Mouse (Mus musculus): ENCODE data around the gene Tmem201.

Gene Tmem201

GRCm38 (mm10) chr4:149721163-149721562 lies 16.7 kb downstream of the Tmem201 start:
- DNase-seq (ENCODE audit: low spot score): no peak

GRCm38 (mm10) chr4:149719686-149720085 lies 18.2 kb downstream of the Tmem201 start:
- DNase-seq (ENCODE audit: low spot score): no peak

GRCm38 (mm10) chr4:149714542-149714941 lies 23.3 kb downstream of the Tmem201 start:
- no peak for DNase-seq (ENCODE audit: low spot score)

- peak; percentile 29 for DNase-seq (ENCODE audit: low spot score)
These were observed 25.9 kb downstream of the Tmem201 start for GRCm38 (mm10) chr4:149711955-149712354.

- DNase-seq (ENCODE audit: low spot score): no peak
These were observed 26.4 kb downstream of the Tmem201 start for GRCm38 (mm10) chr4:149711485-149711884.

DNA sequence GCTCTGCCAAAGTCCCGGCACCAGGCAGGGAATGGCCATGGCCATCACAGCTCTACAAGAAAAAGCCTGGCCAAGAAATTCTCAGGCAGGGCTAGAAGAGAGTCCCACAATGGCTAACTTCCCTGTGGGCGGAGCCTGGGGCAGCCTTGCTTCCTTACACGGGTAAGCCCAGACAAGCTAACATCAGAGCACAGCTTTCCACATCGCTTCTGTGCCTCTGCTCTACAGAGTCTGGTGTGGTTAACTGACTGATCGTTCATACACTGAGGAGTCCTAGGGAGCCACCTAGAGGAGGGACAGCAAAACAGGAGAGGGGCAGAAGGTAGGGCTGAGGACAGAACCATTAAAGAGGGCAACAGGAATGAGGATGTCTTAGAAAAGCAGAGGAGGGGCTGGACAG lies 27.3 kb downstream of the Tmem201 start:
- DNase-seq (ENCODE audit: low spot score): peak; percentile 23

- DNase-seq (ENCODE audit: low spot score): no peak
These were observed 31.9 kb downstream of the Tmem201 start for GRCm38 (mm10) chr4:149705941-149706340.

DNA sequence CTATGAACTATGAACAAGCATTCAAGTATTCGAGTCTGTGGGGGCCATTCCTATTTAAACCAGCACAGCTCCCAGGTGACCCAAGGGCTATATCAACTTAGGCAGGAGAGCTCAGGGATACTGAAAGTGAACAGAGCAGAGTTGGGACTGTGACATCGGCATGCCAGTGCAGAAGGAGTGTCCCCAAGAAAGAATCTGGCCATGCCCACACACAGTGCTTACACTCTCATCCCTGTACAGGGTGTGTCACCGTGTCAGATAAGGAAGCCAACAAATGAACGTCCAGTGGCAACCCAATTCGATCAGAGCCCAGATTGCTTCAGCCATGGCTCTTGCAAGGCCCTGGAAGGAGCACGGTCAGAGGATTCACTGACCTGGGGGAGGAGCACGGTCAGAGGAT lies 32.5 kb downstream of the Tmem201 start:
- no peak for DNase-seq (ENCODE audit: low spot score)

GRCm38 (mm10) chr4:149702210-149702979 lies 35.4 kb downstream of the Tmem201 start, which contains the start of gene Pik3cd:
Pik3cd (minus strand) TSS chr4:149702571.
- DNase-seq (ENCODE audit: low spot score): no peak

DNA sequence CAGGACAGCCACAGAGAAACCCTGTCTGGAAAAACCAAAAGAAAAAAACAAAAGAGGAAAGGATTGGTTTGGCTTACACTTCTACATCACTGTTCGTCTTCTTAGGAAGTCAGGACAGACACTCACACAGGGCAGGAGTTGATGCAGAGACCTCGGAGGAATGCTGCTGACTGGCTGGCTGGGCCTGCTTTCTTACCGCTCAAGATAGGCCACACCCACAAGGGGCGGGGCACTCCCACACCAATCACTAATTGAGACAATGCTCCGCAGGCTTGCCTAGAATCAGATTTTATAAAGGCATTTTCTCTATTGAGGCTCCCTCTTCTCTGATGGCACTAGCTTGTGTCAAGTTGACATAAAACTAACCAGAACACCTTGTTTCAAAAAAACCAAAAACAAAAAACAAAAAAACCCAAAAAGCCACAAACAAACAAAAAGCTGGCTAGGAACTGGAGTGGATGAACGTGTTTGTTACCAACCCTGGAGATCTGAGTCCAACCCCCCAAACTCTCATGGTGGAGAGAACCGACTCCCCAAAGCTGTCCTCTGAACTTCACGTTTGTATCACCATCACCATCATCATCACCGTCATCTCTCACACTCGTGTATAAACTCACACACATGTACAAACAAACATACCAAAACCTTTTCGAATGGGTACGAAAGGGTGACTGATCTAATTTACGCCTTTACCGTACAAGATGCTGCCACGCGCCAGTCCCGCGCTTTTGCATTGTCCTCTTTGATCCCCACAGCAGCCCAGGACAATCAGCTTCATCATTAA lies 36.2 kb downstream of the Tmem201 start:
- DNase-seq (ENCODE audit: low spot score): no peak

DNA sequence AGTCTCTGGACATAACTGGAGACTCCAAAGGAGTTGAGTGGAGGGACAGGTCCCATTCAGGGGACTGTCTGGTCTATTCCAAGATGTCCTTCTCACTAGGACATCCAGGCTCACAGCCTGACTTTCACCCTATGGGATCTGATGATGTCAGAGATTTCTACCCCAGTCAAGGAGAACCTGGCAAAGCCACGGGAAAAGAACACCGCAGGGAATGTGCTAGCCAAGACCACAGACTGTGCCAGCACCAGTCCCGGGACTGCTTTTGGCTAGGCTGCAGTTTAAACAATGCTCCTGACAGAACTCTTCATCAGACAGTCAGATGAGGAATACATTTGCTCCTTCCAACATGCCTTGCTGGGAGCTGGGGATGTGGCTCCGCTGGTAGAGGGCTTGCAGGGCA lies 37.9 kb downstream of the Tmem201 start:
- DNase-seq (ENCODE audit: low spot score): no peak

DNA sequence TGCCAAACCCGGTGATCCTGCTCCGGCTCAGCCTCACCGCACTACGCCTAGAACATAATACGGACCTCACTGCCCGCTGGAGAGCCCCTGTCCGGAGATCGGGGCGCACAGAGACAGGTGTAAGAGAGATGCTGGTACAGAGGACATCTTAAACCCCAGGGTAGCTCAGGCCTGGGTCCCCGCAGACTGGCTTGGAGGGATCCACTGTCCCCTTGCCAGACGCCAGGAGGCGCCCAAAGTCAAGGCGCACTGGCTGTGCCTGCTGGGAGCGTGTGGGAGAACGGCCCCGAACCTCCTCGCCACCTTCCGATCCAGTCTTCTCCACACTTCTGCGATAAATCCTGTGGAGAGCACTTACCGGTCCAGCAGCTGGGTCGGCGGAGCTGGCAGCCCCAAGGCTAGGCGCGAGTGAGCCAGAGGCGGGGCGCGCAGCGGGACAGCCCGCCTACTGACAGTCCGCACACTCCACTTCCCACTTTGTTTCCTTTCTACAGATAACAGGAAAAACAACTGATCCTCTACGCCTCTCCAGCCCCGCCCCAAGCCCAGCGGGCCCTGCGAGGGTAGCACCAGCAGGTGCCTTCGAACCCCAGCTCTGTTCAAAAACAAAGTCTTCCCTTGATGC lies 39.5 kb downstream of the Tmem201 start:
- DNase-seq (ENCODE audit: low spot score): peak; percentile 32

DNA sequence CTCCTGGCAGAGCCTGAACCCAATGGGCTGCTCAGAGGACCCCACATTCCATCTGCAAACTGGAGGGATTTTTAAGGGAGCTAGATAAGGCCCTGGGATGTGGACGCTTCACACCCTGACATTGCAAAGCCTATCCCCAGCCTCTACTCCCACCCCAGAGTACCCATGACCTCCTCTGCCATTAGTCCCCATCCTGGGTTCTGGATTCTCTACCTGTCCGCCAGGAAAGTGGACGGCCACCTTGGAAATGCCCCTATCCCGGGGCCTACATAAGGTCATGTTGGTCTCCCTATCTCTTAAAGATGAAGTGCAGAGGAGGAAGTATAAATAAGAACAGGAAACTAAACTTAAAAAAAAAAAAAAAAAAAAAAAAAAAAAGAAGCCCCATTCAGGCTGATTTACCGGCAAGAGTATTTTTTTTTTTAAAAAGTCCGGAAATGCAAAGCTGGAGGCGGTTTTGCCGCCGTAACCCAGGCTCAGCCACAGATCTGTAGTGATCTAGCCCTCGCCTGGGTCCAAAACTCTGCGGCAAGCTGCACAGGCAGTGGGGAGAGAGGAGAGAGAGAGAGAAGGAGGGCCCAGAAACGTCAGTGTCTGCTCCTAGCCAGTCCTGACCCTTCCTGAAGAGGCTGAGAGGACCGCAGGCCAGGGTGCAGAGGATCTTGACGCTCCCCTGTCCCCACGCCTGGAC lies 40.2 kb downstream of the Tmem201 start:
- no peak for DNase-seq (ENCODE audit: low spot score)

DNA sequence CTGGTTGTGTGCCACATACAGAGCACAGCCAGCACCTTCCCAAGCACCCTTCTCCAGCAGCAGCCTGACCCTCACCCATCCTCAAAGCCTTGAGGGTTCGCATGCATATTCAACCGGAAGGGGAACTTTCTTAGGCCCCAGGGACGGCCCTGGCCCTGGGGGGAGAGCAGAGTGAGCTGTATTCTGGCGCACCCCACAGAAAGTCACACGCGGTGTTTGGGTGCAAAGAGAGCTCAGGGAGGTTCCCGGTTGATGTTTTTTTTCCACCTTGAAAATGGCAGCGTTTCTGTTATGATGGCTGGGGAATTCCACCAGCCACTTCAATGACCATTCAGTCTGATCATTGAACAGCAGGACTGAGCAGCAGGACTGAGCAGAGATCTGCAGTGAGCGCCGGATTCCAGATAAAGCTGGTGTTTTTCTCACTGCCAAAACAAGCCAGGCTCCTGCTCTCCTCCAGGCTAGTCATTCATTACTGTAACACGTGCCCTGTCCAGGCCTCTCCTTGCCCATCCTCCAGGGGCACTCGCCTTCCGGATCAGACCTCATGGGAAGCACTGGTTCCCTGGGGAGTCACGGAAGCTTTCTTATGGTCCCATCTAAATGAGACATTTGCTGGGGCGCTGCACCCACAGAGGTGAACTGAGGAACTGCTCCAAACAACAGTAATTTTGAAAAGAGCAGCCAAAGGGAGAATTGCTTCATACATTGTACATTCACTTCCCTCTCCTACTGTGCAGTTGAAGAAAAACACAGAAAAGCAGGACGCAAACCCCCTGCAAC lies 41.5 kb downstream of the Tmem201 start:
- no peak for DNase-seq (ENCODE audit: low spot score)

DNA sequence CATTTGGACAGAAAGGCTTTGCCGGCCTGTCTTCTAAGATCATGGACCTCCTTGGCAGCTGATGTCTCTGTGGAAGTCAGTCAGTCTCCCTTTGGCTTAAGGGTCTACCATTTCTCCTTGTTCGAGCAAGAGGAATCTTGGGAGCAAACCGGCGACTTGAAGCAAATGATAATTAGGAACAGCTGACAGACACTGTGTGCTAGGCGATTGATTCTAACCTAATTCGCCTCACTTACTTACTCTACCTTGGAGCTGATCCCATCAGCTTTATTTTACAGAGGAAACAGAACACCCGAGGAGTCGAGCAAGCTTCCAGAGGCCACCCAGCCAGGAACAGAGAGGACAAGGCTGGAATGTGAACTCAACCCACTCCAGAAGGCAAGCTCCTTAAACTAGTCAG lies 46.5 kb downstream of the Tmem201 start:
- DNase-seq (ENCODE audit: low spot score): no peak

DNA sequence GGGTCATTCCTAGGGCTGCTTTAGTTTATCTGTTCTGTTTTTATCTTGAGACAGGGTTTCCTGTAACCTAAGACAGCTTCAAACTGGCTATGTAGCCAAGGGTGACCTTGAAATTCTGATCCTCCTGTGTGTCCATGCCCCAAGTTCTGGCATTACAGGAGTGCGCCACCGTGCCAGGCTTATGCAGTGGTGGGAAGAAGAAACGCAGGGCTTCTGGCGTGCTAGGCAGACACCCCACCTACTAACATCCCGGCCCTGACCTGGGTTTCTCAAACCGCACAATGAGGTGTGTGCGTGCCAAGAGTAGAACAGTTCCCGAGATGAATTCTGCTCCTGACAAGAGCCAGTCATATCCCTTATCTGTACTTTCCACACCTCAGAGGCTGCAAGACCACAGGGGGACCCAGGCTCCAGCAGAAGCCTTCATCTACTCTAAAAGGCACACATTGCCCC lies 47.0 kb downstream of the Tmem201 start:
- no peak for DNase-seq (ENCODE audit: low spot score)

DNA sequence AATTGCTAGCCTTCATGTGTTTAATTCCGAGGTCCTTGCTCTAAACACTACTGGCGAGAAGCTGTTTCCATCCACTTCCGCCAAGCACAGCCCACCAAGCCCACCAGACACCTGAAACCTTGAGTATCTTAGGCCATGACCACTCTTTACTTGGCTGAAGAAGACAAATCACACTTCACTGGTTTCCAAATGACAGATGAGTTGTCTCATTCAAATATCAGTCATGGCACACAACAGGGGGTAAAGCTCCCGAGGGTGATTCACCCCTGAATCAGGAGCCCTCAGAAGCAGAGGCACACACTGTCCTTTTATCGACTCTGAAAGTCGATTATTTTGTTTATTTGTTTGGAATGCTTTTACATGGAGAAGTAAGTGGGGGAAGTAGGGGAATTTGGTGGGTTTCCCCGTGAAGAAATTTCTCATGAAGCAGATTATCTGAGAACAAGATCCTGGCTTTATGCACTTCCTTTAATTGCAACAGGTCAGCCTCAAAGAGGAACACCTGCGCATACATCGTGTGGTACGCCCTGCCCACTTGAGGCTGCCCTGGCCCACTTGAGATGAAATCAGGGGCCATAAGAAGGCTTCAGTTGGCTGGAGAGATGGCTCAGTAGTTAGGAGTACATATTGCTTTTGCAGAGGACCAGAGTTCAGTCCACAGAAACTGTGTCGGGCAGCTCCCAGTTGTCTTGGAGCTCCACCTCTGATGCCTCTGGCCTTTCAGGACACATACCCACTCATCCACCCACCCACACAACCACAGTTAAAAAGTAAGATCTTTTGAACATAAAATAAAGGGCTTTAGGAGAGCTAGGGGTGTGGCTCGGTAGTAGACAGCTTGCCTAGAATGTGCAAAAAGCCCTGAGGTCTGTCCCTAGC lies 47.8 kb downstream of the Tmem201 start:
- no peak for DNase-seq (ENCODE audit: low spot score)

DNA sequence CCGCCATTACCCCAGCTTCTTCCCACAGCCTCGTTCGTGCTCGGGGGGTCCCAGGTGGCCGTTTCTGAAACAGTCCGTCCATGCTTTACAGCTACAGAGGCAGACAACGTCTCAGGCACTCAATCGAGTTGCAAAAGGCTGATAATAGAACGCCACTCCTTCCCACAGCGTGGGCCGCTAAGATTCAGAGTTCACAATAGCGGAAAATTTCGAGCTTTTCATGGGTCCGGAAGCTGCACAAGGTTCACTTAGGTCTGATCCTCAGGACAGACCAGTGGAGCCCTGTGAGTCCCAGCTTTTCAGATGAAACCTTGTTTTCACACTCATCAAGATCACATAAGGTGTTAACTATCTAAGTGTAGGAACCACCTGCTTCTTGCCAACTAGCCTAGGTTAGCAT lies 49.0 kb downstream of the Tmem201 start:
- DNase-seq (ENCODE audit: low spot score): no peak

DNA sequence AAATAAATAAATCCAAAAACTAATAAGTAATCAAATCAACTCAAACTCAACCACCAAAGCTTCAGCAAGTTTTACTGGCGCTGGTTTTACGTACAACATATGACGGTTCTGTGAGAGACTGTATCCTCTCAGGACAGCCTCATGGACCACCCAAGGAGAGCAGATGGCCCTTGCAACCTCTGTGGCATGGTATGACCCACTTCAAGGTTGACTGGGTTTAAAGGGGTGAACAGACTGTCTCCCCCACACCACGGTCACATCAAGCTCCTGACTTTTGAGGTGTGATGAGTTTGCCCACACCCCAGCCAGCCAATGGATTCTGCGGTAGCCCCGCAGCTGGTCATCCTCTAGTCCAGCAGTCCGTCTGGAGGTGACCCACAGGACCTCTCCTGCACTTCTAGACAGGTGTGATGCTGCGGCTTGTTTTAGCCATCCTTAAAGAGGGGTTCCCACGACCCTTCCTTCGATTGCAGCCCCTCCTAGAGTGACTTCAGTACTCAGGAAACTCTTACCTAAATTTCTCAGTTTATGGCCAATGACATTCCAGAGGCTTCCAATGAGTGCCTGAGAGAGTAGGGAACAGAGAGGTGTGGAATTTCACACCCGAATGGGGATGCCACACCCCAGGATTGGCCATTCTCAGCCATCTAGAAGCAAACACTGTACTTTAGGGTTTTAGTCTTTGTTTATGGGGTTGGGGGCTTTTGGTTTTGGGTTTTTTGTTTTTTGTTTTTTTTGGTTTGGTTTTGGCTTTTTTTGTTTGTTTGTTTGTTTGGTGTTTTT lies 52.8 kb downstream of the Tmem201 start:
- no peak for DNase-seq (ENCODE audit: low spot score)

- DNase-seq (ENCODE audit: low spot score): no peak
These were observed 54.0 kb downstream of the Tmem201 start for GRCm38 (mm10) chr4:149683875-149684274.

Measured in ovary, postnatal 14 days (tissue).